Mouse (Mus musculus): ENCODE data around the gene Farsa. TPM values are rescaled to one million over a fixed set of nuclear protein-coding genes. Genes with fewer than 3 reads are reported as not detected.
"Not testable (repeated sequence)": the region's sequence is repeated elsewhere in the genome, so short reads cannot be mapped to it uniquely, and the experiment has no call there.

Gene Farsa
- polyA plus RNA-seq, 1 experiment from 2014 or later = 130 TPM

GRCm38 (mm10) chr8:84901071-84901470 lies 44.3 kb downstream of the Farsa start:
- ATAC-seq (replicated peaks; ENCODE audit: low FRiP score) = peak; percentile 83
- WGBS = 25% methylated on average over 4 of the region's 4 CpGs
- peaks cover 32% of the 10 kb centered on the region for H3K4me1 ChIP-seq (replicated peaks; ENCODE audit: control insufficient read depth, insufficient read depth, low read length)
- peak; percentile 59 for DNase-seq (ENCODE audit: low spot score)
- H3K36me3 ChIP-seq (ENCODE audit: control insufficient read depth, insufficient read depth, low read length) = peaks cover 9% of the 10 kb centered on the region; the same call in 1 of the 2 replicates
- peak overlapping the region; percentile 93 for H3K4me3 ChIP-seq (ENCODE audit: low read depth, low read length)
- no peaks in the 10 kb centered on the region for H3K27me3 ChIP-seq (replicated peaks; ENCODE audit: control insufficient read depth, insufficient read depth, low read length)
- H3K4me2 ChIP-seq = peak overlapping the region; percentile 96
- peak overlapping the region; percentile 99 for H3K27ac ChIP-seq (ENCODE audit: low read depth, low read length)
- peak overlapping the region; percentile 99 for H3K9ac ChIP-seq (ENCODE audit: low read depth, low read length)
- no peaks in the 10 kb centered on the region for H3K9me3 ChIP-seq (ENCODE audit: control insufficient read depth, low read length)

- 36% methylated on average over 3 of the region's 3 CpGs for WGBS
- Histone ChIP-seq H3K9ac (ENCODE audit: low read depth, low read length) (peak within 1 kb of the TSS; percentile 99), H3K4me3 (ENCODE audit: low read depth, low read length) (peak within 1 kb of the TSS; percentile 93), H3K36me3 (ENCODE audit: control insufficient read depth, insufficient read depth, low read length) (peaks cover 12% of the 10 kb centered on the region; the same call in 1 of the 2 replicates), H3K4me1 (replicated peaks; ENCODE audit: control insufficient read depth, insufficient read depth, low read length) (peaks cover 32% of the 10 kb centered on the region), H3K4me2 (peak within 1 kb of the TSS; percentile 96), H3K27me3 (replicated peaks; ENCODE audit: control insufficient read depth, insufficient read depth, low read length) (no peaks in the 10 kb centered on the region), H3K9me3 (ENCODE audit: control insufficient read depth, low read length) (no peaks in the 10 kb centered on the region), H3K27ac (ENCODE audit: low read depth, low read length) (peak within 1 kb of the TSS; percentile 99)
- peak; percentile 80 for ATAC-seq (replicated peaks; ENCODE audit: low FRiP score)
- DNase-seq (ENCODE audit: low spot score) = peak; percentile 49
These were observed 45.0 kb downstream of the Farsa start, which contains the start of gene Klf1 for GRCm38 (mm10) chr8:84901752-84902151. Klf1 (plus strand) TSS chr8:84901928.

GRCm38 (mm10) chr8:84902367-84902919 lies 45.7 kb downstream of the Farsa start:
- ATAC-seq (replicated peaks; ENCODE audit: low FRiP score) = 0 out of 2 replicates have a peak, but pooled peaks have one; percentile 4
- WGBS = 2% methylated on average over 24 of the region's 24 CpGs
- no peaks in the 10 kb centered on the region for H3K27me3 ChIP-seq (replicated peaks; ENCODE audit: control insufficient read depth, insufficient read depth, low read length)
- peak overlapping the region; percentile 99 for H3K27ac ChIP-seq (ENCODE audit: low read depth, low read length)
- peaks cover 32% of the 10 kb centered on the region for H3K4me1 ChIP-seq (replicated peaks; ENCODE audit: control insufficient read depth, insufficient read depth, low read length)
- H3K4me3 ChIP-seq (ENCODE audit: low read depth, low read length) = peak overlapping the region; percentile 93
- DNase-seq (ENCODE audit: low spot score) = no peak
- H3K9me3 ChIP-seq (ENCODE audit: control insufficient read depth, low read length) = no peaks in the 10 kb centered on the region
- H3K36me3 ChIP-seq (ENCODE audit: control insufficient read depth, insufficient read depth, low read length) = peaks cover 12% of the 10 kb centered on the region; the same call in 1 of the 2 replicates
- H3K9ac ChIP-seq (ENCODE audit: low read depth, low read length) = peak overlapping the region; percentile 99
- peak overlapping the region; percentile 96 for H3K4me2 ChIP-seq

- H3K9ac ChIP-seq (ENCODE audit: low read depth, low read length) = peak overlapping the region; percentile 99
- H3K27ac ChIP-seq (ENCODE audit: low read depth, low read length) = peak overlapping the region; percentile 99
- H3K36me3 ChIP-seq (ENCODE audit: control insufficient read depth, insufficient read depth, low read length) = peaks cover 12% of the 10 kb centered on the region; the same call in 1 of the 2 replicates
- peaks cover 32% of the 10 kb centered on the region for H3K4me1 ChIP-seq (replicated peaks; ENCODE audit: control insufficient read depth, insufficient read depth, low read length)
- peak overlapping the region; percentile 93 for H3K4me3 ChIP-seq (ENCODE audit: low read depth, low read length)
- peak; percentile 70 for ATAC-seq (replicated peaks; ENCODE audit: low FRiP score)
- peak overlapping the region; percentile 96 for H3K4me2 ChIP-seq
- no peaks in the 10 kb centered on the region for H3K27me3 ChIP-seq (replicated peaks; ENCODE audit: control insufficient read depth, insufficient read depth, low read length)
- DNase-seq (ENCODE audit: low spot score) = peak; percentile 88
- WGBS = under 1% methylated on average over 67 of the region's 68 CpGs
- no peaks in the 10 kb centered on the region for H3K9me3 ChIP-seq (ENCODE audit: control insufficient read depth, low read length)
These were observed 46.3 kb downstream of the Farsa start for GRCm38 (mm10) chr8:84902920-84903661.

- ATAC-seq (replicated peaks; ENCODE audit: low FRiP score) (no peak), DNase-seq (ENCODE audit: low spot score) (no peak)
- Histone ChIP-seq H3K36me3 (ENCODE audit: control insufficient read depth, insufficient read depth, low read length) (peaks cover 12% of the 10 kb centered on the region; the same call in 1 of the 2 replicates), H3K9me3 (ENCODE audit: control insufficient read depth, low read length) (no peaks in the 10 kb centered on the region), H3K27ac (ENCODE audit: low read depth, low read length) (no peak overlapping the region), H3K4me2 (peak overlapping the region; percentile 96), H3K4me1 (replicated peaks; ENCODE audit: control insufficient read depth, insufficient read depth, low read length) (peaks cover 34% of the 10 kb centered on the region), H3K9ac (ENCODE audit: low read depth, low read length) (no peak overlapping the region), H3K27me3 (replicated peaks; ENCODE audit: control insufficient read depth, insufficient read depth, low read length) (peaks cover 4% of the 10 kb centered on the region; the same call in 1 of the 2 replicates), H3K4me3 (ENCODE audit: low read depth, low read length) (peak overlapping the region; percentile 93)
- 85% methylated on average over 7 of the region's 7 CpGs for WGBS
These were observed 47.6 kb downstream of the Farsa start for GRCm38 (mm10) chr8:84904351-84904750.

GRCm38 (mm10) chr8:84907037-84907436 lies 50.2 kb downstream of the Farsa start:
- Histone ChIP-seq H3K27me3 (replicated peaks; ENCODE audit: control insufficient read depth, insufficient read depth, low read length) (peaks cover 20% of the 10 kb centered on the region), H3K27ac (ENCODE audit: low read depth, low read length) (no peak overlapping the region), H3K36me3 (ENCODE audit: control insufficient read depth, insufficient read depth, low read length) (peaks cover 12% of the 10 kb centered on the region; the same call in 1 of the 2 replicates), H3K9me3 (ENCODE audit: control insufficient read depth, low read length) (no peaks in the 10 kb centered on the region), H3K4me1 (replicated peaks; ENCODE audit: control insufficient read depth, insufficient read depth, low read length) (peaks cover 22% of the 10 kb centered on the region), H3K4me3 (ENCODE audit: low read depth, low read length) (no peak overlapping the region), H3K9ac (ENCODE audit: low read depth, low read length) (no peak overlapping the region), H3K4me2 (no peak overlapping the region)
- WGBS = 88% methylated on average over 9 of the region's 9 CpGs
- DNase-seq (ENCODE audit: low spot score) = no peak
- ATAC-seq (replicated peaks; ENCODE audit: low FRiP score) = no peak

- ATAC-seq (replicated peaks; ENCODE audit: low FRiP score) = no peak
- peaks cover 26% of the 10 kb centered on the region for H3K4me1 ChIP-seq (replicated peaks; ENCODE audit: control insufficient read depth, insufficient read depth, low read length)
- 63% methylated on average over 8 of the region's 8 CpGs for WGBS
These were observed 50.7 kb downstream of the Farsa start for GRCm38 (mm10) chr8:84907493-84907892.

GRCm38 (mm10) chr8:84907979-84908378 lies 51.2 kb downstream of the Farsa start:
- Histone ChIP-seq H3K36me3 (ENCODE audit: control insufficient read depth, insufficient read depth, low read length) (peaks cover 12% of the 10 kb centered on the region; the same call in 1 of the 2 replicates), H3K27me3 (replicated peaks; ENCODE audit: control insufficient read depth, insufficient read depth, low read length) (peaks cover 30% of the 10 kb centered on the region), H3K4me1 (replicated peaks; ENCODE audit: control insufficient read depth, insufficient read depth, low read length) (peaks cover 31% of the 10 kb centered on the region), H3K27ac (ENCODE audit: low read depth, low read length) (peak overlapping the region; percentile 51), H3K4me2 (peak overlapping the region; percentile 94), H3K4me3 (ENCODE audit: low read depth, low read length) (peak overlapping the region; percentile 66)
- 30% methylated on average over 6 of the region's 7 CpGs for WGBS
- not testable (repeated sequence) for H3K9ac ChIP-seq (ENCODE audit: low read depth, low read length); DNase-seq (ENCODE audit: low spot score); H3K9me3 ChIP-seq (ENCODE audit: control insufficient read depth, low read length)
- peak; percentile 19; the same call in 1 of the 2 replicates for ATAC-seq (replicated peaks; ENCODE audit: low FRiP score)

More at GRCm38 (mm10) chr8:84907493-84907892, 50.7 kb downstream of the Farsa start:
- Histone ChIP-seq H3K27ac (ENCODE audit: low read depth, low read length) (no peak overlapping the region; the same call in 1 of the 2 replicates), H3K4me2 (no peak overlapping the region; the same call in 1 of the 2 replicates), H3K27me3 (replicated peaks; ENCODE audit: control insufficient read depth, insufficient read depth, low read length) (peaks cover 25% of the 10 kb centered on the region), H3K4me3 (ENCODE audit: low read depth, low read length) (no peak overlapping the region), H3K36me3 (ENCODE audit: control insufficient read depth, insufficient read depth, low read length) (peaks cover 12% of the 10 kb centered on the region; the same call in 1 of the 2 replicates), H3K9me3 (ENCODE audit: control insufficient read depth, low read length) (no peaks in the 10 kb centered on the region), H3K9ac (ENCODE audit: low read depth, low read length) (no peak overlapping the region)
- no peak for DNase-seq (ENCODE audit: low spot score)
